Mouse (Mus musculus) ES-E14 (cell line): ENCODE results near the gene Lama4.

Experiments
- CHD2 ChIP-seq: IDR thresholded peaks from 2 replicates; pipeline ENCODE4 v1.6.1; 2014; ENCODE audit warnings: mild to moderate bottlenecking, low read depth, low read length, inconsistent platforms
- HCFC1 ChIP-seq: IDR thresholded peaks from 2 replicates; pipeline ENCODE4 v1.6.1; 2012; ENCODE audit warnings: low read length, inconsistent platforms, borderline replicate concordance; ENCODE audit not compliant: insufficient read depth
- MAFK ChIP-seq: IDR thresholded peaks from 2 replicates; pipeline ENCODE4 v1.6.1; 2014; ENCODE audit warnings: mild to moderate bottlenecking, low read depth, low read length, inconsistent platforms; ENCODE audit not compliant: insufficient read depth
- ZC3H11A ChIP-seq: IDR thresholded peaks from 2 replicates; pipeline ENCODE4 v1.6.1; 2012; ENCODE audit warnings: low read depth, mild to moderate bottlenecking, inconsistent platforms, low read length, borderline replicate concordance
- ZNF384 ChIP-seq: IDR thresholded peaks from 2 replicates; pipeline ENCODE4 v1.6.1; 2012; ENCODE audit warnings: low read depth, low read length, inconsistent platforms

DNA sequence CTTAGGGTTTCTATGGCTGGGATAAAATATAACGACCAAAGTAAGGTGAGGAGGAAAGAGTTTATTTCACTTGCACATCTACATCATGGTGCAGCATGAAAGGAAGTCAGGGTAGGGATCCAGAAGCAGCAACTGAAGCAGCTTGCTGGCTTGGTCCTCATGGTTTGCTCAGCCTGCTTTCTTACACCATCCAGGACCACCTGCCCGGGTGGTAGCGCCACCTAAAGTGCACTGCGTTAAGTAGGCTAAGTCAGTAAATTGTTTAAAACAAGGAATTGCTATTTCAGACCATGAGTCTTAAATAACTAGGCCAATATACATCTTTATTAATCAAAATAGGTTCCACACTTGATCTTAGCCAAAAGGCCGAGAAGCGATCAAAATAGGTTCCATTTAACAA lies 173.4 kb downstream of the Lama4 start:
- no peak for TF ChIP-seq MAFK
- TF ChIP-seq CHD2 = no peak
- no peak for TF ChIP-seq ZC3H11A
- TF ChIP-seq HCFC1 = no peak
- TF ChIP-seq ZNF384 = no peak
